Mouse (Mus musculus) natural killer cell, adult 2 months (primary cell): ENCODE data around the gene Cdk14.
A peak's percentile ranks its signal among the peaks of the same experiment; 100 is the strongest.
"Not testable (repeated sequence)": the region's sequence is repeated elsewhere in the genome, so short reads cannot be mapped to it uniquely, and the experiment has no call there.

Source experiments
- DNase-seq, 2 experiments: peaks; one replicate each; pipeline ENCODE4 v3.0.0; 2022; ENCODE audit warnings: low spot score in 2 of 2

Gene Cdk14

DNA sequence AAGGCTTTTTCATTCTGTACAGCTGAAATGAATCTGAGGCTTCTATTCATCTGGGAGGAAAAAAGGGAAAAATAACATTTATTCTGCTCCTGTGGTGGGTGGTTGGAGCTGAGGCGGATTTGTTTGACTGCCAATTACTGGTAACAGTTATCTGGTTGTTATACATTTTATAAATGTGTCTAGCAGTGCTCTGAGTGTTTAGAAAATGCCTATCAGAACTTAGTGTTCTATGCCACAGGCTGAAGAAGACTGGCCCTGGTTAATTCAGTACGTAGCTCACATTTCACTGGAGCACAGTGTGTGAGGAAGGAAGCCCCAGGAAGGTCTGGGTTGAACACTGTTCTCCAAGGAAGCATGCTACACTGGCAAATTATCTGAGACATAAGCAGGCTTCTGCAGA is 429.1 kb downstream of the Cdk14 start:
- no peak for DNase-seq

DNA sequence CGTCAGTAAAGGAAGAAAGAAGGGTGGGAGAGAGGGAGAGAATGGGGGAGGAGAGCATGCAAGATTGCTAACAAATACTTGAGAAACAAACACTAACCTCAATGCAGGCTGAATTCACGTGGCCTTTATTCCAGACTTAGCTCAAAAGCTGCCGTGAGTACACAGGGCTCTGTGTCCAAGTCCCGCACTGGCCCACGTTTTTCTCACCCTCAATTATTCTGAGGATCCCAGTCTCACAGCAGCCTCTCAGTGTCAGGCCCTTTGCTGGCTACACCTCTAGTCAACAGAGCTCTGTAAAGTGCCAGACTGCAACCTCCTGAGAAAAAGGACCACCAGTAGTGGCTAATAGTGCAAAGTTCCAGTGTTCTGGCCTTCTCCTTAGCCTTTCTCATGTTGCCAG is 429.9 kb downstream of the Cdk14 start:
- DNase-seq = no peak

DNA sequence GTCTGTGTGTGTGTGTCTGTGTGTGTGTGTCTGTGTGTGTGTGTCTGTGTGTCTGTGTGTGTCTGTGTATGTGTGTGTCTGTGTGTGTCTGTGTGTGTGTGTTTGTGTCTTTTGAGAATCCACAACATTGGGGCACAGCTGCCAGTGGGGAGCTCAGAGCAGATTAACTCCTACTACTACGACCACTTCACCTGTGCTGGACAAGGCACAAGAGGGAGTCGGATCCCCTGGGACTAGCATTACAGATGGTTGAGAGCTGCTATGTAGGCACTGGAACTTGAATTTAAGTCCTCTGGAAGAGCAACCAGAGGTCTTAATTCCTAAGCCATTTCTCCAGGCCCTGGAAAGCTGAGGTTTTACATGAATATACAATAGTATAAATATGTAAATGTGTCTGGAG is 433.9 kb downstream of the Cdk14 start:
- DNase-seq = no peak

DNA sequence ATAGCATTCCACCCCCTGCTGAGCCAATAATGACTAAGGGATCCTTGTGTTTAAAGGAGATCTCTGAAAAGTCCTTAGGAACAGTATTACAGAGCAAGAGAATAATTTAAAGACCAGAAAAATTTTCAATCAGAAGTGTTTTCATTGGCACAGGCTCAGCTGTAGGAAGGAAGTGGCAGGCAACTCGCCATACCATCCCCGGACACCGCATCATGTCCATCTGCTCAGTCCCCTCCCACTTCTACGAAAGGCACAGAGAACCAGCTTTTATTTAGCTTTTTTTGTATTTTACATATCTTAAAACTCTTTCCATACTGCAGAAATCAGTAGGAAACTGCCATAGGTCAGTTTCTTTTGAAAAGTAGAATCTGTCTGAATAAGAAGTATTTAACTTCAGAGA is 440.6 kb downstream of the Cdk14 start:
- DNase-seq = no peak

DNA sequence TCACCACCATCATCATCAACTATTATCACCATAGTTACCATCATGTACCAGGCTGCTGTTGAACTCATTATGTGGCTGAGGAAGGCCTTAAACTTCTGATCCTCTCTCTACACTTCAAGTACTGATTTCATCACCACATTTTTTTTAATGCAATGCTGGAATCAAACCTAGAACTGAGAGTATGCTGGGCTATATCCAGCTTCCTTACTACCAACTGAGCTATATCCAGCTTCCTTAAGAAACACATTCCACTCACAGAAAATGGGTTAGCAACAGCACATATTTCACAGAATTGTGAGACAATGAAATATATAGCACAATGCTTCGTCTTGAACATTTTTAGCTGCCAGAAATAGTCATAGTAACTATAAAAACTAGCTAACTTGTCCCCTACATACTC is 446.7 kb downstream of the Cdk14 start:
- DNase-seq = no peak

DNA sequence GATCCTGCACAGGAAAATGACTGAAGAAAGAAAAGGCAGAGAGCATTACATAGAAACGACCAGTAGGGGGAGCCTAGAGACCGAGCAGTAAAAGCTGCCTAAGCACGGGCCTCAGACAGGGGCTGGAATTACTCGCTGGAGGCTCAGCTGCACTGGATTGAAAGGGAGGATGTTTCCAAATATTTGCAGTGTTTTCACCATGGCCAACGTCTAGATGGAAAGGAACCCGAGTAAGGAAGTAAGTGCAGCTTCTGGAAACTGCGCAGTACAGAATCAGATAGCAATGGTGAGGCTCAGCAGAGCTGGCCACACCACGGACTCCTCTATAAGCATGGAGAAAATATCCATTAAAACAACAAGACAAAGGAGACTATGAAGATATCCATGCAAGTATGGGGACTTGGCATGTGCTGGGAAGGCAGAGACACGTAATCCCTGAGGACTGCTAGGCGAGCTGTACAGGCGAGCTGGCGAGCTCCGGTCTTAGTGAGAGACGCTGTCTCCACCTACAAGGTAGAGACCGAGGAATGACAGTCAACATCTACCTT is 458.0 kb downstream of the Cdk14 start:
- DNase-seq = peak; percentile 13 to 21

DNA sequence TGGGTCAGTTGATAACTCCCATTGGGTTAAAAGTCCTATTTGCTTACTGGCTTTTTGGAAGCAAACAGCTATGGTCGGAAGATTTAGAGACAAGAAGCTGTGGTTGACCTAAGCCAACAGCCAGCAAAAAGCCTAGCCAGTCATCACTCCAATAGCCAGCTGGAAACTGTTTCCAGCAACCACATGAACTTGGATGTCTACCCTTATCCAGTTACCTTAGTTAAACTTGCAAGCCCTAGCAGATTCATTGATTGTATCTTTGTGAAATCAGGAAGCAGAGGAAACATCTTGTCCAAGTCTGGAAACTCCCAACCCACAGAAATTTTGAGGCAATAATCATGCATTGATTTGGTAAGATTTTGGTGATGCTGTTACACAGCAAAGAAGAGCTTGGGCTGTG is 458.5 kb downstream of the Cdk14 start:
- no peak for DNase-seq

DNA sequence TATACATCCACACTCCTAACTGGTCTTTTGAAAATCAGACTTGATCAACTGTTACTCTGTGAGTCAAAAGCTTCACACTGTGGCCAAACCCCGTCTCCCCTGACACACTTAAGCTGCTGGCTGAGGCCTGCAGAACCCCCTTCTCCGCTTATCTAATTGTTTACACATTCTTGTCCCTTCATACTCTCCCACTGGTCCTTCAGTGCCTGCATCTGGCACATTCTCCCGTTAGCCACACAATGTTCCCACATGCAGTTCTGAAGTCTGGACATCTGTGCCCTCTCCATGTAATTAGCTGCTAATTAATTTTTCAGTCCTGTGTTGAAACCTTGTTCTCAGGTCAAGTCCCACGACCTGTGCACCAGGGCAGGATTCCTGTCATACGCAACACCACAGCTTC is 460.7 kb downstream of the Cdk14 start:
- DNase-seq = no peak

DNA sequence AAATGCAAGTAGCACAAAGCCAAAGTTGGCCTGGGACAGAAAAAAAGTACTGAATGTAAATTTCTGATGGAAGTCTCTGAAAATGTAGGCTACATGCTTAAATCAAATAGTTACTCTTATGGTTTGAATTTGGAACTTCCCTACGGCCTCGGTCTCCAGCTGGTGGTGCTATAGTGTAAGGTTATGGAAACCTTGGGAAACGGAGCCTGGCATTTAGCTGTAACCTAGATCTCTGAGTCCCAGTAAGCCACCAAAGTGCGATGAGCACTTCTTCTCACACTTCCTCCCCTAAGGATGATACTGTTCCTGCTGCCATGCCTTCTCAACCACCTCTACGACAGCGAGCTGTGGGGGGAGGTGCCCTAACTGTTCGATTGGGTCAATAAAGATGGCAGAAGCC is 464.1 kb downstream of the Cdk14 start:
- DNase-seq = no peak

DNA sequence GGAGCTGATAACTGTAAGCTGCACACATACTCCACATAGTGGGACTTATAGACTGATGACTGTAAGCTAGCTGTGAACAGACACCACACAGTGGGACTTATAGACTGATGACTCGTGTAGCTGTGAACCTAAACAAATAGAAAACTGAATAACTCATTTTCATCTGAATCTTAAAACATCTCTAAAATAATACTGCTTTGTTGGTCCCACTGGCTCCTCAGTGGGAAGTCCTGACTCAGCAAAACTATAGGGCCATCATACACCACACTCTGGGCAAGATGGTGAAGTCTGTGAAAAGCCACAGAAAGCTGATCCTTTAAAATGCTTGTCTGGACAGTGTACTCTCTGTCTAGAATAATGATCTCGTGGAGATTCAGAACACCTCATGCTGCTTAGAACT is 464.7 kb downstream of the Cdk14 start:
- DNase-seq = no peak

DNA sequence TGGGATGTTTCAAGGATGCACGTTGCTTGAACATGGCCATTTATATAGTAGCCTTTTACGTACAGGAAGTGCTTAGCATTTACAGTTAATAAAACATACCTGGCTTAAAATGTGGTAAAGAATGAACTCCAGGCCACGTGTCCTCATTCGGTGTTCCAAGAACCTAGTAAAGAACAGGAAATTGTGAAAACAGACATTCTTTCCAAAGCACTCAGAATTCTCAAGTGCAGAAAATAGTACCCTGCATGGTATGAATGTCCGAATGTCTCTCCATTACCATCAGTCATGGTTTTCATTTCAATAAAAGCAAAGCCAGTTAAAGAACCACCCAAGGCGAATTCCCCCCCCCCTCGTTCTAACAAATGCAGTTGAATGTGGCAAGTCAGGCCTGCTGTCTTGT is 470.7 kb downstream of the Cdk14 start:
- DNase-seq = no peak

DNA sequence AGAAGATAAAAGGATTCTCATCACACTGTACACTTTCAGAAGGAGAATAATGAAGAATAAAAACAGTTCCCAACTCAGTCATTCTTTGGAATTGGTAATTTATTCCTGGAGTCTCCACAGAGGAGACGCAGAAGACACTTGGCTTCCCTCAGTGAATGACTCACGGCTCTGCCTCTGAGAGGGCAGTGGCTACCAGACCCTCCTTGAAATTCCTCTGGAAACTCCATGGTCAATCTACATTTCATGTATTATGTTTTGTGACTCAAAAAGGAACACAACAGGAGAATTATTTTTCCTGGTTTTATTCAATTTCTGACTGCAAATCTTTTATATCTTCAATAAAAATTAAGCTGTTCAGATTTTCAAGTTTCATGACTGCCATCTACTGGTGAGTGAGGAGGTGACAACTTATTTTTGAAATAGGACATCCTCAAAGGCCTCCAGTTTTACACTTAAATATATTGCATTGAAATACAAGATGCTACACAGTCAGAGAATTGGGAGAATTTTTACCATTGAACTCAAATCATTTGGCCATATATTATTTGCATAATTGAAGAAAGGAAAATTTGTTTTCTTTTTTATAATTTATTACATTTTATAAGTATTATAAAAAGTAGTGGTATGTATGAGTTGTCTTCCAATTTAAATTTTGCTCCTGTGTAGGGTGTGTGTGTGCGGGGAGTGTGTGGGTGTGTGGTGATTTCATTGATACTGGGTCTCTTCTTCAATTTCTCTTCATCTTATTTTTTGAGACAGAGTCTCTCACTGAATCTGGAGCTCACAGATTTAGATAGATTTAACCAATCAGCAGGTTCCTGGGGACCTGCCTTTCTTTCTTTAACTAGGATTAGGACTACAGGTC is 471.8 kb downstream of the Cdk14 start:
- DNase-seq = no peak

DNA sequence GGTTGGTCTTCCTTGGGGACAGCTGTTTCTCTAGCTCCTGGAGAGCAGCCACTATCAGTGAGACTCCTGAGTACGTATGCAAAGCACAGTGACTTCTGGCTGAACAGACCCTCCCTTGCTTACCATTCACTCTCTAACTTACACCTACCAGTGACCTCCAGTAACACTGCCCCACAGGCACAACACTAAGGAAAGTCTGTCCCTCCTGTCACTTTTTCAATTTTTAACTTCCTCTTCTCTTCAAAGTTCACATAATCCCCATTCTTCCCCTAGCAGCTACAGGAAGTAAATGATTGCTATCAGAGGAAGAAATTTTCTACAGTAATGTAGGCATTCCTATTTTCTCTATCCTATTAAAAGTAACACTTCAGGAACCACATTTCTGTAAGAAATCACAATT is 485.0 kb downstream of the Cdk14 start:
- DNase-seq = no peak

DNA sequence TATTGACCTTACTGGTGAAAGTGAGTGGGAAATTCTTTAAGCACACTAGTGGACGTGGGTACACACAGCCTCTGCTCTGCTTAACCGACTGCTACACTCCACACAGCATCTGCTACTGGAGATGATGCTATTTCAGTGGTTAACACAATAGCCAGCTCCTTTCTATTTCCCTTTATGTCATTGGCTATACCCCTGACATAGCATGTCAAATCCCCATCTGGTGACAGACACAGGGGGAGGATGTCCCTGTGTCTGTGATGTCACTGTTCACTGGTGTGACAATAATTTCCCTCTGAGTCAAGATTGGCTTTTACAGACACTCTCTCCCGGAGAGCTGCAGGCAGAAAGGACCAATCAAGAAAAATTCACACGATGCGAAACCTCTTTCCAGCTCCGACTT is 485.6 kb downstream of the Cdk14 start:
- no peak for DNase-seq

DNA sequence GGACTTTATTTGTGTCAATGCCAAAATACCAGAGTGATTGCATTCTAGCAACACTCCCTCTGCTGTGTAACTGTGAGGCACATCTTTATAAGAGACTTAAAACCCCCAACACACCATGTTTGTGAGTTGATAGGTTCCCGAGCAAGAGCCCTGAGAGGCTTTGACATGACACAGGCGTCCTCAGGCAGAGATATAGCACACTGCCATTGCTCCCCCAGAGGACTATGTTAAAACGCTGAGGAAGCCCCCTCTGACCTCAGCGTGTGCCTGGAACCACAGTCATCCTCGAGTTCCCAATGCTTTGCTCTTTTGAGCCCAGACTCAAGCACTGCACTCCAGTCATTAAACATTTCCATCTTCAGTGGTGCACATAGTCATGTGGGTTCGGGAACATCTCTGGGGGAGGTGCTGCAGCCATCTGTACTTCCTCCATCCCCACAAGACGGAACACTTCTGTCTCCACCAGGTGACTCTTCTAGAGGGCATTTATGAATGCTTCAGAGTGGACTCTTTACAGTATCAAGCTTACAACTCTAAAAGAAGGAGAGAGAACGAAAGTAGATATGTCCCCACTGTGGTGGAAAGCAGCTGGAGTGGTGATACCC is 488.5 kb downstream of the Cdk14 start:
- DNase-seq = no peak

DNA sequence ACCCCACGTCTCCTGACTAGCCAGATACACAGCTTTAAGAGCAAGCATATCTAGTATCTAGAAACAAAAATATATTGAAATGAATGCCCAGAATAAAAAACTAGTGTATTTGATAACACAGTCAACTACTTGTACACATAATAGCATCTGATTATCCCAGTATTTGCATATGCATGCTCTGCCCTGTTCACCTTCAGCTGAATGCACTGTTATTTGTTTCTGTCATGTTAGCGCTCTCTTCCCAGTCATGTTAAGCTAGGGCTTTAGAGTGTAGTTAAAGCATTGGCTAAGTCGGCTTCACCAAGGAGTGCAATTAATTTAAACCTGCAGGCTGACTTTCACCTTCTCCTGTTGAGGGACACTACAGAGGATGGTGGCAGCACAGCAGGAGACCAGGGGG is 490.5 kb downstream of the Cdk14 start:
- no peak for DNase-seq

DNA sequence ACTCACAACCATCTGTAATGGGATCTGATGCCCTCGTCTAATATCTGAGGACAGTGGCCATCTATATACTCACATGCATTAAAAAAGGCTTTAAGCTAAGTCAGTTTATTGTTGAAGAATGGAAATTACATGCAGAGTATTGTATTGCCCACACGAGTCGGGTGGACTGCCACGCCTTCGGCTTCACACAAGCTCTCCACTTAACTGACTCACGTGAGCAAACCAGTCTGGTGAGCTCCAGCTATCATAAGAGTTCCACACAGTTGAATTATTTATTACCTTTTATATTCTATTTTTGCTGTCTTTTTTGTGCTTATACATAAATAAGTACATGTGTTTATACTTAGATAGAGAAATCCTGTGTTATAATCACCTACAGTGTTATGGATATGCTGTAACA is 495.2 kb downstream of the Cdk14 start:
- DNase-seq = no peak

DNA sequence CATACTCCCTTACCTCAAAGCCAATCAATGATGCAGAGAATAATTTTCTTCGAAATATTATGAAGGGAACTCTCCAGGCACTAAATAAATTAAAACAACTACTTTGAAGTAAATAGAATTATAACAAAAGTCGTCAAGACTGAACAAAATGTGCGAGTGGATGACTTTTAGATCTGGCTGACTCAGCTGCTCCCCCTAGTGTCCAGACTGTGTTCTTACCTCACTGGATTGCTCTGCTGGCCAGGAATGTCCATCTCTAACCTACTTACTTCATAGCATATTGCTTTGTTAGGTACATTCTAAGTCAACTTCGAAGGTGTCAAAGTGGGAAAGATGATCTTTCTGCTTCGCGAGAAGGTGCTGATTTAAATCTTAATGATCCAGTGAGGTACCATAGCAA is 501.7 kb downstream of the Cdk14 start:
- peak; percentile 10 to 17 for DNase-seq

DNA sequence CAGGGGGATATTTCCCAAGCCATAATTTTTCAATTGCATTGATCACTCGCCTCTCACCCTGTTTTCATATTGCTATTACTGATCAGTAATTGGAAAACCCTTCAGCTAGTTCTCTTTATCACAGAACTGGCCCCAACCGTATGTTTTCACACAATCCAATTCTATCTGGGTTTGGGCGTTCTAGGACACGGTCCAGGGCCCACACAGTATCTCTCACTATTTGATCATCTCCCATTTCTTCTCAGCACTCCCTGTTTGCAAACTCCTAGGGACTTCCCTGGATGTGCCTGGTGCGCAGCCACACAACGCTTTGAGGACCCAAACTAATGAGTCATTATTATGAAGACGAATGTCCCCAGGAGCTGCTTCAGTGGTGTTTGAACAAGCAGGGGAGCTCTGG is 502.4 kb downstream of the Cdk14 start:
- no peak for DNase-seq

DNA sequence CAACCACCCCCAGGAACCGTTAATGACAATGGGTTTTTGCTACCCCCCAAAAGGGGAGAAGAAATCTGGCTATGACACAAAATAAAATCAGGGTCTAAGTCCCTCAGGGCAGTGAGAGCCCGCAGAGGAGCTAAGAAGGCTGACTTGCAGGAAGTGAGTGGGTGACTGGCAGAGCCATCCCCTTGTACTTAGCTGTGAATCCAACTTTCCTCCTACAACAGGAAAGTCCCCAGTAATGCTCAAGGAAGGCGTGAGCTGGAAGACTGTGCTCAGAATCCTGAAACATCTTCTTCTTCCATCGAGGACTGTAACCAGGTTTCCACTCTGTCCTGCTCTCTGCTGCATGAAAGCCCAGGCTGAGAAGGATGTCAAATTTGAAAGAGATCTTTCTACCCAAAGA is 502.8 kb downstream of the Cdk14 start:
- no peak for DNase-seq

DNA sequence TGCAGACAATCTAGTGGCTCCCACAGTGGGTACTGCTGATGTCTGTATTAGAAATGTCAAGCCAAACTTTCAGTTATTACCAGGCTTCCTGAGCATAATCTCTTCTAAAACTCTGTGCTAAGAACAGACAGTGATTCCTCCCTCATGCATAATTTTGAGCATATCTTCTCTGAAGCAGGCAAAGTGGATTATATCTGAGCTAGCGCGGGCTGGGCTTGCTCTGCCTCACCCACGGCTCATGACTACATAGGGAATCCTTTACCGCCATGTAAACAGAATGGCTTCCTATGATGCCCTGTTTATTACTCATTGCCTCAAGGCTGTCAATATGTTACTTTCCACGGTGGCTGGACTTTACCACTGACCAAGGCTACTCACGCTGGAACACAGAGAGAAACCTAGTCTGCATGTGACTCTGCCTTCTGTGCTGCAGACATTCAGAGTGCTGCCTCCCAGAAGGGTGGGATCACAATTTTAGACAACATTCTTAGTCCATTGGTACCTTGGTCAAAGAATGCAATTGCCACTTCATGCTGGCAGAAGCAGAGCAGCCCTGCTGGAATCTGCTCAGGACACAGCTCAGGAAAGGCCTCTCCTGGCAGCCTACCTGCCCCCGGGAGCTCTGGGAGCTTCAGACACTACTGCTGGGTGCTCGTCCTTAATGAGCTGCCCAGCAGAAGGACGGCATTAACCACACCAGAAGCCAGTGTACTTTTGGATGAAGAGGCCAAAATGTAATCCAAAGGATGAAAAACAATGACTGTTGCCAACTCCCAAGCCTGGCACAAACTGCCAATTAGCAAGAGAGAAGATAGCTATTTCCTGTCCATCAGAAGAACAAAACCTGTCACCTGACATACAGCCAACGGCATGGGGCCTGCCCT is 503.5 kb downstream of the Cdk14 start:
- no peak for DNase-seq

DNA sequence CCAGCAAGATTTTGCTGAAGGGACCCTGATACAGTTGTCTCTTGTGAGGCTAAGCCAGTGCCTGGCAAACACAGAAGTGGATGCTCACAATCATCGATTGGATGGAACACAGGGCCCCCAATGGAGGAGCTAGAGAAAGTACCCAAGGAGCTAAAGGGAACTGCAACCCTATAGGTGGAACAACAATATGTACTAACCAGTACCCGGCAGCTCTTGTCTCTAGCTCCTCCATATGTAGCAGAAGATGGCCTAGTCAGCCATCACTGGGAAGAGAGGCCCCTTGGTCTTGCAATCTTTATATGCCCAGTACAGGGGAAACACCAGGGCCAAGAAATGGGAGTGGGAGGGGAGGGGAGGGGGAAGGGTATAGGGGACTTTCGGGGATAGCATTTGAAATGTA is 515.2 kb downstream of the Cdk14 start:
- not testable (repeated sequence) for DNase-seq
